Mouse (Mus musculus): ENCODE measurements at regions not wholly inside any gene's neighbourhood (a gene's known extent, or its start where the extent isn't known, plus 50 kb on each side); places are given as distances from the start of the nearest gene placed in this dataset.

DNA sequence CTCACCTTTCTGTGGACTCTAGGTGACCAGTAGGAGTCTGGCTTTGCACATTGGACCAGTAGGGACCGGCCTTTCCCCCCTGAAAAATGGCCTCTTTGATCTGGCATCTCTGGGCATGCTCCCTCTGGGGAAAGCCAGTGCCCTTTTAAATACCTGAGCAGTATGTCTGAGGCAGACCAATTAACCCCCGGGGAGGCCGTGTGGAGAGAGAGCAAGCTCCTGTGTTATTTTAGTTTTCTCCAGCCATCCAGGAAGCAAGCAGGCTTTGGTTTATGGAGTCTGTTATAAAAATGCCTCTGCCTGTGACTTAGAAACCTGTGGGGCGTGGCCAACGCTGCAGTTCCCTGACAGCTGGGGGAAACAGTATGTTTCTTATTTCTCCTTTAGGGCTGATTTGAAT is 445.5 kb downstream of the Glrx3 start:
- peak; percentile 27 for DNase-seq (ENCODE audit: low spot score)

DNA sequence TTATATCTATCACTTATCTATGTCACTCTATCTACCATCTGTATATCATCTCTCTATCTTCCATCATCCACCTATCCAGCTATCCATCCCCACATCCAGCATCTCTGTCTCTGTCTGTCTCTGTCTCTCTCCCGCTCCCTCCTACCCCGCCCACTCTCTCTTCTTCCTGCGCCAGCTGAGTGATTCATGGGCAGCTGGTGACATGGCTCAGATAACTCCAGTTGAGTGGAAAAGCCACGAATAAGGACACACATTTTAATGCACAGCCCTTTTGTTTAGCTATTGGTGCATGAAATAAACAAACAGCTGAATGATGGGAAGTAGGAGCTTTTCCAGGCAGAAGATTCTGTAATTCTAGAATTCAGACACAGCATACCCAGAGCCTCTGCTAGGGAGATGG is 446.3 kb downstream of the Glrx3 start:
- DNase-seq (ENCODE audit: low spot score): no peak

DNA sequence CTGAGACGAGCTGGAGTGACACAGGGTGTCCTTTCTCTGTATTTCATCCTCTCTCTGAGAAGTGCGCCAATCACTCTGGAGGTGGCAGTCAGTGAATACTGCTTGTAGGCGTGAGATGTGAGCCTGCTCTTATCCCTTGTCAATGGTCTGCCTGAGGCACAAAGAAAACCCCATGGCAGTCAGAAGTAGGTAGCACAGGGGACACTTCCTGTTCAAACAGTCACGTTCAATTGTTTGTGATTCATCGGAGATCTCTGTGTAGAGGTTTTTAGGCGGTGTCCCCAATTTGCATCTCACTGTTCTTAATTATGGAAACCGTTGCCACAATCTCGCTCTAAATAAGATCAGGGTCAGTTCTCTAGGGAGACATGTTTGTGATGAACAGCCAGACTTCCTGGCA is 447.7 kb downstream of the Glrx3 start:
- DNase-seq (ENCODE audit: low spot score): no peak

DNA sequence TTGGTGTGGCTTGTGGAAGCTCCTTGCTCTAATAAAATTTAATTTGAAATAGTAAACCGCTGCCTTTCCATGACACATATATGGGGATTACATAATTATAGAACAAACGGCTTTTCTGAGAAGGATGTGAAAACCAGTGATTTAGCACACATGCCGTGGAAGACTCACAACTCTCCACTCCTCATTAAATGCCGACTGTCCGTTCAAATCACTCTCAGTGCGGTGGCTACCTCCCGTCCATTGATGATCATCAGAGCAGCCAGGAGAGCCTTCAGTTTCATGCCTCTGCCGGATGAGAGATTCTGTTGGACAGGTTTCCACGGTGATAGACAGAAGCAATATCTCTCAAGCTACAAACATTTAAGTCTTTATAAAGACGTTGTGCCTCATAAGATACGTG is 451.3 kb downstream of the Glrx3 start:
- DNase-seq (ENCODE audit: low spot score): no peak

DNA sequence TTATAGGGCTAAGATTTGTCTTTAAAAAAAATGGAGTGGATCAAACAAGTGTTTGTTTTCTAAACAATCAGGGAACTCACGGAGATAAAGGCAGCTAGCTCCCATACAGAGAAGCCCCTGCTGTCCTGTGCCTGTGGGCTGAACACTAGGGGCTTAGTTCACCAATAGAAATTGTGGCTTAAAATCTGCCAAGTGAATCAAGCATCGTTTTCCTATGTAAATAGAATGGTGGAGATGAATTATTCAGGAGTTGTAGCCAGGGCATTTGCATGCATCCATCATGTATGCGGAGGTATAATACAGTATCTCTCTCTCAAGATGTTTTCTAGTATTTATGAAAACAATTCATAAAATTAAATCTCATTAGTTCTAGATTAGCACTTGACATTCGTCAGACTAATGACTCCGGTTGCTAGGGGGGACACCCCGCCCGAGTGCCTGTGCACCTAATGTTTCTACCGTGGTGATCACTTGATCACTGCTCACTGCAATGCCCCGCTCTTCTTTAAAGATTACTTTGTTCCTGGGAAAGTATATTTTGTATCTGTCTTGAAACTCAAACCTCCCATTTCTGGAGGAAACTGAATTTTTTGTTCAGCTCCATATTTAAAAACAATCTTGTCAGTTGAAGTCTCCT is 469.1 kb downstream of the Glrx3 start:
- no peak for DNase-seq (ENCODE audit: low spot score)

DNA sequence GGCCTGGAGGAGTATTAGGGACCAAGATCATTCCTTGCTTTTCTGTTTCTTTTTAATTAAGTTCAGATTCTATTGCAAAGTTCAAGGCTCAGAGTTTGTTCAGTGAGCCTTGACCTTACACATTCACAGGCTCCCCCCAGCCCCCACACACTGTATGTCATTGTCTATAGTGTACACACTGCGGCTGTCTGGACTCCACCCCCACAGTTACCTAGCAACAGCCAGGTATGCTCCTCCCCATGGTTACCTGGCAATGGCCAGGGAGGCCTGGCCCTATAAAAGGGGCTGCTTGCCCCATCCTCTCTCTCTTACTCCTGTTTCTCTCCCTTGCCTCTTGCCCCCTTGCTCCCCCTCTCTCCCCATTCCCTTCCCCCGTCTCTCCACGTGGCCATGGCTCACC is 472.0 kb downstream of the Glrx3 start:
- no peak for DNase-seq (ENCODE audit: low spot score)

DNA sequence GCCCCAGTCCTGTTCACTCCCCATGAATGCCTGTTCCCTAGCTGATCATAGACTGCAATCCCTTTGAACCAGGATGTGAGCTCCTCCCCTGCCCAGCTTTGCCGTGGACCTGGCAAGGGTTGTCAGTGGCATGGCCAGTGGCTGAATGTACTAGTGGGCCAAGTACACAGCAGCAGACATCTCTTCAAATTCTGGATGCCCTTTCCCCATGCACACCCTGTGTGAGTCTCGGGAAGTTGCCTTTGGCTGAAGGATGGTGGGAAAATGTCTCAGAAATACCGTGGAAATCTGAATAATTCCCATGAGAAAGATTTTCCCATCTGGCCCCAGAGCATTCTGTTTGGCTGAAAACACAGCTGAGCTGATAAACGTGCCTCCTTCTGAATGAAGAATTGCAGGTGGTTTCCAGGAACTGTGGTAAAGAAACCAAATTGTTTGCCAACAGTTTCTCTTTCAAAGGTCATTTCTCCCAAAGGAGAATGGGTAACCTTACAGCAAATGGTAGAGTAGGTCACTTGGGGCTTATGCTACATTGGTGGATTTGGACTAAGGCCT is 476.2 kb downstream of the Glrx3 start:
- DNase-seq (ENCODE audit: low spot score): no peak

DNA sequence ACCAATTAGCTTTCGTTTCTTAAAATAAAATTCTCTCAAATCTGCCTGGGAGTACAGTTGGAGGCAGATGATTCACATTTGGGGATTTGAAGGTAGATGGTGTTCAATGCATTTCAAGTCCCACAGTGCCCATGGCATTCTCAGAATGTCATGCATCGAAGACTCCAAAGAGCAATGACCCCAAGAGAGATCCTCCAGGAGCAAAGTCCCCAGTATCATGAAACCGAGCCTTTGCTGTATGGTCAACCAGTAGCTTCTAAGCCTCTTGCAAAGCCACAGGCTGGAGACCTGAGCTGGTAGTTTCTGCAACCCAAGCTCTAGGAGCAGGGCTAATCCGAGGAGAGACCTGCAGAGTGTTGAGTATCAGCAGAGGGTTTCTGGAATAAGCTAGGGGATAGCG is 477.1 kb downstream of the Glrx3 start:
- DNase-seq (ENCODE audit: low spot score): no peak

DNA sequence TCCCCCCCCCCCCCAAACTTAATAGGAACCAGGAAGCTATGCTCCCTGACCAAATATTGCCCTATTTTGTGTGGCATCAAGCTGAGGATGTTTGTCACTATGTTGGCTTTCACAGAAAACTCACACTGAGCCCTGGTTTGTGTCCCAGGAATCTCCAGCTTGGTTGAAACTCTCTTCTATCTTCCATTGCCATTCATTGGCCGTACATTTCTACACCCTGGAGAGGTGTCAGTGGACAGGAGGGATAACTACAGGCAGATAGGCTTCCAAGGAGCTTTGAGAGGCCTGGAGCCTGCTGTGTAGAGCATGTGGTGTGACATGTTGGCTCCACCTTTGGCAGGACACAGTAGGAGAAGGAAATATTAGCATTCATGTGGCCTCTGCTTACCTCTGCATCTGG is 478.9 kb downstream of the Glrx3 start:
- no peak for DNase-seq (ENCODE audit: low spot score)

DNA sequence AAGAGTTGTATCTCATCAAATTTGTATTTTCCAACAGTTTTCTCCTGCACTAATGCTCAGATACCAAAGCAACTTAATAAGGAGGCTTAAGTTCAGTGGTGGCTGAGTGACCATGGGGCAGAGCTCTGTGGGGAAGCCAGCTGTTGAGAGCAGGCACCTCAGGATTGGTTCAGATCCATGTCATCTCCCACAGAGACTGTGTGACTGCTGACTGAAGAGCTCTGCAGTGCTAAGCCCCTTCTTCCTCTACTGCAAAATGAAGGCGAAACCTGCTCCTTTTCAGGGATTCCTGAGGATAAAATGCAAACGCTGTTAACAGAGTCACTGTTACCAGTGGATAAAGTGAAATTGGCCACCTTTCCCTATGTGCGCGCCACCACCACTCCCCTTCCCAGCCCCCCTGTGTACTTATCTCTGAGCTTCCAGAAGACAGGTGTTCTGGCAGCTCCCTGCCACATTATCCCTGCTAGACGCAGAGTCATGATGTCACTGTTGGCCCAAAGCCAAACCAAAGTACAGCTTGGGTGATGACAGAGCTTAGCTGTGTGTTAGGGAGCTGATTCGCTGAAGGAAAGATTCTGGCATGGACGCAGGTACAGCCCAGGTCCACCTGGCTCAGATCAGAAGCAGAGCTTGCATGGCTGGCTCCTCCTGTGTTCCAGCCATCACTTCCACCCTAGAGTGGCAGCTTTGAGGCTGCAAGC is 472.9 kb downstream of the Tcerg1l start:
- no peak for DNase-seq (ENCODE audit: low spot score)

DNA sequence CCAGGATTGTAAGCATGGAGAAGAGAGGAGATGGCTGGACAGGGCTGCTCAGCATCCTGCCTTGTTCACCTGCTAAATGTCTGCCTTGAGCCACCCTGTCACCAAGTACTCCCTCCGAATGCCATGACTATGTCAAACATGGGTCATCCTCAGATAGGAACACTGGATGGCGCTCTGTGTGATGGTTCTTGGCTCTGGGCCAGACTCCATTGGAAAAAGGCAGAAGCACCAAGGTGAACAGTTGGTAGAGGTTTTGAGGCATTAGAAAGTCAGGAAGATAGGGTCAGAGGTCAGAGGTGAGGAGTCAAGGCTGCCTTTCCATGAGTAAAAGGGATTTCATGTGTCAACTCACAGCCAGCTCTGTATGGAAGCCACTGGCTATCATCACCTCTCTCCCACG is 471.9 kb downstream of the Tcerg1l start:
- no peak for DNase-seq (ENCODE audit: low spot score)

DNA sequence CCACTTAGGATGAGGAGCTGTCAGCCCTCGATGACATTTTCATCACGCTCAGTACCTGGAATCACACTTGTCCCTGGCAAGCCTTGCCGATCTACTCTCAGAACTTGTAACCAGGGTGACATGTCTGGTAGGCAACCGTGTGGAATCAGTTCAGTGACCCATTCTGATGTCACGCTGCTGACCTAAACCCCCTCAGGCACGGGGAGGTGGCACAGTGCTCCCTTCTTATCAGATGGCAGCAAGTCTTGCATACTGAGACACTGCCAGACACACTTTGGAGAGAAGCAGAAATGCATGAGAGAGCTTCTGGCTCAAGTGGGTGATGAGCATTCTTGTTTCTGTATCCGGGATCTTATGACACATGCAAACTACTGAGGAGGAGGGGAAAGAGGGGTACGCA is 470.2 kb downstream of the Tcerg1l start:
- no peak for DNase-seq (ENCODE audit: low spot score)

DNA sequence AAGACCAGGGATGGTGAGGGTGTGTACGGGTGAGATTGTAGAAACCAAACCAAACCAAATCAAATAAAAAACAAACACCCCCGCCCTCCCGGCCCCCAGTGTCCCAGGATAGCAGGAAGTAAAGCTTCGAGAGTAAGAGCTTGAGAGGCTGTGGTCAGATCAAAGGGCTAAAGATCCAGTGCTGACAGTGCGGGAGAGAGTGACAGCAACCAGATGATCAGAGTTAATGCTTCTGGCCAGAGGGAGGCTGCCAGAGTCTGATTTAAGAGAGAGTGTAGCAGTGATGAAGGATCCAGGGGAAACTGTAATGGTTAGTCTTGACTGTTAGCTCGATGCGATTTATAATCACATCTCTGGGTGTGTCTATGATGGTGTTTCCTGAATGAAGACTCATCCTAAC is 467.3 kb downstream of the Tcerg1l start:
- peak; percentile 37 for DNase-seq (ENCODE audit: low spot score)

DNA sequence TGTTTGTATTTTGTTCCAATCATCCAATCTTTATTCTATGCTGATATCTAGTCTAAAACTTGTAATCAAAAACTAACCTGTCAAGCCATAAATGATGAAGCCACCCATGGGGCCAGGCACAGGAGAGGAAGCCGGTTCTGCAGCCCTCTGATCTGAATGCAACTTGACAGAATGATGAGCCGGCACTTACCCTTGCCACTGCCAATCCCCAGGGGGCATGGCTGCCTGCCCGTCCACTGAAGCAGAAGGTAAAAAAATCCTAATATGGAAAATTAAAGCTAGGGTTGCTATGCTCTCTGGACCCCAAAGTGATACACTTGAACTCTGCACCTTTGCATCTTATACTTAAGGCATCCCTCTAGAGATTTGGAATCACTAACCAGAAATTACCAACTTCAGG is 461.6 kb downstream of the Tcerg1l start:
- DNase-seq (ENCODE audit: low spot score): no peak

DNA sequence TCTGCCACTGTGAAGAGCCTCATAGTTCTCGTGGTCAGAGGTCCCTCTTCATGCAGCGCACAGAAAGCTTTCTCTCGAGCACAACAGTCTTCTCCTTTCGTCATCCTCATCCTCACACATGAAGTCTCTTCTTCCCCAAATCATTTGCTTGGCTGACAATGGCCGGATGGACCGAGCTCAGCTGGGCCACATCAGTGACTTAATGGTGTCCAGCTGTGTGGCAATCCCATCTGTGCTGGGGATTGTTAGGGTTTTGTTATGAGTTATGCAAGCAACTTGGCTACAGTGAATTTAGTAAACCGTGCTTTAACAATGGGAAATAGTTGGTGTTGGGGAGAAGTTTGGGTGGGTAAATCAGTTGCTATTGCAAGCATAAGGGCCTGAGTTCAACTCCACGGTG is 458.4 kb downstream of the Tcerg1l start:
- no peak for DNase-seq (ENCODE audit: low spot score)

DNA sequence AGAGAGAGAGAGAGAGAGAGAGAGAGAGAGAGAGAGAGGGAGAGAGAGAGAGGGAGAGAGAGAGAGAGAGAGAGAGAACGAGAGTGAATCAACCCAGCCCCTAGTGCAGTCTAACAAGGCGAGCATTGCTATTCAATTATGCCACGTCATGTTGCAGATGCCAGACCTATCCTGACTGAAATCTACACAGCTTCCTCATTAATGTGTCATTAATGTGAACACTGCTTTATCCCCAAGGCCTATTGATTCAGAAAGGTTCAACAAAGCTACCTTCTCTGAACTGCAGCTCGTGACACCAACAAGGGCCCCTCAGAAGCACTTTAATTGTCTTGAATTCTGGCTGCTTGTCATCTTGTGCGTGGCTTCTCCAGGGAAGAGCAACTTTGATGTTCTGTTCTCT is 457.4 kb downstream of the Tcerg1l start:
- no peak for DNase-seq (ENCODE audit: low spot score)

DNA sequence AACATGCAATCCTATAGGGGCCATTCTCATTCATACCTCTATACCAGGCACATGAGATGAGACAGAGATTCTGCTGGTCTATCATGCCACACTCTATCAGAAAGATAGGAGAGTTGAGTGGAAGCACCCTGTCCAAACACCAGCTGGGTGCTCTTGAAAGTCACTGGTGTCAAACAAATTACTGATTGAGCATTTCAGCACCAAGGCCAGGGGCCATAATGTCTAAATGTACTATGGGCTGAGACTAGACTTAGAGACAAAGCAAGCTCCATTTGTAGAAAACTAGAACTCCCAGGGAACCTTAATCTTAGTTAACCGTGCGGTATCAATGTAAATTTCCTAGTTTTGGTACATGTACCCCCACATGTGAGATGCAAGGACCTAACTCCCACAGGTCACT is 452.5 kb downstream of the Tcerg1l start:
- DNase-seq (ENCODE audit: low spot score): peak; percentile 65

DNA sequence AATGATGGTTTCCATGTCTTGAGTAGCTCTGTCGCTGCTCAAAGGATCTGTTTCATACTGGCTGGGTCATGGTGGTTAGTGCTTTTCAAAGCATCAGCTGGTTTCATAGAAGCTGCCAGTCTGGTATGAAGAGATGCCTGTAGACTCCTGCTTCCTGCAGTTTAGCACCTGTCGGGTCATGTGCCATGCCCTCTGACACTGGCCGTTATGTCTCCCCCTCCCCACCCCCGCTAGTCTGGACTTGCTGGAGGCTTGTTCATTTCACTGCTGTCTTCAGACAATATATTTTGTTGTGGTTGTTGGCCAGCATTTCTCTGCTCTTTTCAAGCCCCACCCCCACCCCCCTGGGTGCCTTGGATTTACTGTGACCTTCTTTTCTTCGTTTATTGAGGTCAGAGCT is 450.1 kb downstream of the Tcerg1l start:
- DNase-seq (ENCODE audit: low spot score): peak; percentile 70

DNA sequence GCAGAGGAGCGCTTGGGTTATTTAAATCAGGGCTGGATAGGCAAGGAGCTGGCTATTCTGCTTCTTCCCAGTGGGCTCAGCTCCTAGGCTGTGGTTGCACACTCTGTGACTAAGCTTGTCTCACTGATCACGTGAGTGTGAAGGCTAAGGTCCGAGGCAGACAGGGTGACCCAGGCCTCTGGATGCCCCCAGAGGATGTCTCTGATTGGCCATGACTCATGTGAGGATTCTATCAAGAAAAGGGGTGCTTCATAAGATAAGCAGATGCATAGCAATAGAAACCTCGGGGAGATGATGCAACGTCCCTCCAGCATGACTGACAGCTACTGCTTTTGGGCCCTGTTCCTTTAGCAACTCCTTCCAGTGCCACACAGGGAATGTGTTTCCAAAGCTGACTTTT is 440.2 kb downstream of the Tcerg1l start:
- no peak for DNase-seq (ENCODE audit: low spot score)

DNA sequence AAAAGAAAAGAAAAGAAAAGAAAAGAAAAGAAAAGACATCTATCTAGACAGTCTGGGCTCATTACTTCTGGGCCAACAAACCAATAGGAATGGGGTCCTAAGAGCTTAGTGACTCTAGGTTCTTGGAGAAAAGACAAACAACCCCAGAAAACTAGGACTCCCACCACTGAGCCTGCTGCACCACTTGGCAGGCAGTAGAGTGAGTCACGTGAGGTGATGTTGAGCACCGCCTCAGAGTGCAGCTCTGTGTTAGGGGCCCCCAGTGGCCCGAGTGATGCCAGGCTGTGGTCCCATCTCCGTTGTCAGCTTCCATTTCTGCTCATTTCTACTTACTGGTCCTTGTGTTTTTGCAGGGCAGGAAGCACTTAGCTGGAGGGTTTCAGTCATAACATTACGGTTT is 439.7 kb downstream of the Tcerg1l start:
- no peak for DNase-seq (ENCODE audit: low spot score)

DNA sequence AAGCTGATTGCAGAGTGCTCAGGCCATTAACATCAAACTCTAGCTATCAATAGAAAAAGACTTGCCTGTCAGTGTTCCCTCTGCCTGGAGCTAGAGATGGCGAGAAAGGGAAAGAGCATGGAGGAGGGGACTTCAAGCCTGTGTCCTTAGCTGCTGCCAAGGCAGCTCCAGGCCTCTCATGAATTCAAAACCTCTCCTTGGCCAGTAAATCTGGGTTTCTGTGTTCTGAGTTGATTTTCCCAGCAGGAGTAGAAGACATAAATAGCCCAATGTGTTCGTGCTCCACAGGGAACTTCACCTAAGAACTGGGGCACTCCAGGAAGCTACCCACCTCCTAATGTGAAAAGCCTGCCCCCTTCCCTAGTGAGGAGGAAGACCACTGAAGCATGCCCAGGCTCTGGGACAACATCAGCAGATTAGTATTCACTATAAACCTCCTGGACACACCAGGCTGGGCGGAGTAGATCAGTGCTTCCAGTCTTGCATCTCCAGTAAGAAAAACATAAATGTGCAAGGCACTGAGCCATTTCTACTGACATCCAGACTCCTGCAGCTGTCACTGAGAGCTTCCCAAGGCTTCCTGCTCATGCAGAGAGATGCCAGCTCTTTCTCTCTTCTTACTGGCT is 433.9 kb downstream of the Tcerg1l start:
- DNase-seq (ENCODE audit: low spot score): no peak

DNA sequence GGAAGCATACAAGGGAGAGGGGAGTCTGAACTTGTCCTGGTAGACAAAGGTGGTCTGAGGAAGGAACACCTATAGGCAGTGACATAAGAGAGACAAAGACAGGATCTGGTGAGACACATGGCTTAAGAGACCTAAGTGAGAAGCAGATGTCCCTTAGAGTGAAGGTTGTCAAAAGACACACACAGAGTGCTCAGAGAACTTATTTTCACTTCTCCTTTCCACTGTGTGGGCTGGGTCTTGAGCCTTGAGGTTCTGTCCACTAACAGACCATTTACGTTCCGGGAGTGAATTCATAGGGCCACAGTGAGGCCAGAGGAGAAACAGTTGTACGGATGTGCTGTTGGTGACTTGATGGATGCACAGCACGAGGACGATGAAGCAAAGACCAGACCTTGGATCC is 422.8 kb downstream of the Tcerg1l start:
- no peak for DNase-seq (ENCODE audit: low spot score)

DNA sequence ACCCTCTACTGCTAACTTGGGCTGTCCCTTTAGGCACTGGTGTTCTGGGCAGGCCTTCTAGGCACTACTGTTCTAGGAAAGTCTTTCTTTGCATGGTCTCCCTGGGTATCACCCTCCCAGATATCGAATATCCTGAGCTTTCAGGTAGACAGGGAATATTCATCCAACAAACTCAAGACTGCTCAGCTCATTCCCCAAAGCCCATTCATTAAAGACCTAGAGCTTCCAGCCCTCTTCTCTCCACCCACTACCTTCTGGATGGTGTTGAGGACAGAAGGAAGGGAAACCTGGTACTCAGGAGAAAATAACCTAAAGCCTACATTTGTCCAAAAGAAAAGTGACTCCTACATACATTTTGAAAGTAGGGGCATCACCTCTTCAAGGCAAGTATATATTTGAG is 420.0 kb downstream of the Tcerg1l start:
- no peak for DNase-seq (ENCODE audit: low spot score)
